Mouse (Mus musculus) neural tube, embryonic 12.5 days (tissue): ENCODE measurements around the gene Plxnb1. TPM values are rescaled to one million over a fixed set of nuclear protein-coding genes. Genes with fewer than 3 reads are reported as not detected.

Experiments
- ATAC-seq: fragments of 200-750 bp; cut with Nextera tagmentation; 2 replicates; pipeline ENCODE4 v1.8.0; 2017; ENCODE audit warnings: low read depth, mild to moderate bottlenecking, moderate TSS enrichment, moderate library complexity; ENCODE audit not compliant: low FRiP score
- H3K27ac ChIP-seq: fragments of 300-500 bp; sonication (generic); 2 replicates; pipeline ENCODE4 v1.5.1; 2016
- H3K27me3 ChIP-seq: fragments of 300-500 bp; sonication (generic); replicated peaks from 2 replicates; pipeline ENCODE4 v1.6.1; 2016; ENCODE audit warnings: mild to moderate bottlenecking
- H3K36me3 ChIP-seq: fragments of 300-500 bp; sonication (generic); 2 replicates; pipeline ENCODE4 v1.6.1; 2016; ENCODE audit warnings: mild to moderate bottlenecking
- H3K4me1 ChIP-seq: fragments of 300-500 bp; sonication (generic); 2 replicates; pipeline ENCODE4 v1.6.1; 2016
- H3K4me2 ChIP-seq: fragments of 300-500 bp; sonication (generic); replicated peaks from 2 replicates; pipeline ENCODE4 v1.6.1; 2016; ENCODE audit warnings: mild to moderate bottlenecking
- H3K4me3 ChIP-seq: fragments of 300-500 bp; sonication (generic); 2 replicates; pipeline ENCODE4 v1.5.1; 2016
- H3K9ac ChIP-seq: fragments of 300-500 bp; sonication (generic); 2 replicates; pipeline ENCODE4 v1.6.1; 2016; ENCODE audit warnings: mild to moderate bottlenecking
- H3K9me3 ChIP-seq: fragments of 300-500 bp; sonication (generic); 2 replicates; pipeline ENCODE4 v1.6.1; 2016; ENCODE audit warnings: mild to moderate bottlenecking
- WGBS: fragments of 180-500 bp; shearing (Covaris S2); methylation state at CpG from one replicate; pipeline ENCODE4 v1.1.7; 2016; 5-methylcytosine and 5-hydroxymethylcytosine counted together
- polyA plus RNA-seq: library from polyadenylated mRNA; unstranded; fragments of >200 nt; fragmentation: Nextera tagmentation; extraction: Ambion mirVana; gene quantifications from 2 replicates; pipeline ENCODE4 v1.2.1, GENCODE M21; 2016

Gene Plxnb1
- polyA plus RNA-seq, 1 experiment from 2014 or later, result 38.3 TPM

GRCm38 (mm10) chr9:109080516-109080915 lies 14.7 kb upstream of the Plxnb1 start:
- Histone ChIP-seq H3K9me3 (no peaks in the 10 kb centered on the region), H3K27ac (no peak overlapping the region), H3K36me3 (peaks cover 22% of the 10 kb centered on the region), H3K4me1 (peaks cover 26% of the 10 kb centered on the region), H3K4me3 (no peak overlapping the region), H3K27me3 (no peaks in the 10 kb centered on the region), H3K4me2 (peak overlapping the region; percentile 89; the same call in 1 of the 2 replicates), H3K9ac (no peak overlapping the region)
- WGBS, result 97% methylated on average over 3 of the region's 3 CpGs
- ATAC-seq, result no peak

DNA sequence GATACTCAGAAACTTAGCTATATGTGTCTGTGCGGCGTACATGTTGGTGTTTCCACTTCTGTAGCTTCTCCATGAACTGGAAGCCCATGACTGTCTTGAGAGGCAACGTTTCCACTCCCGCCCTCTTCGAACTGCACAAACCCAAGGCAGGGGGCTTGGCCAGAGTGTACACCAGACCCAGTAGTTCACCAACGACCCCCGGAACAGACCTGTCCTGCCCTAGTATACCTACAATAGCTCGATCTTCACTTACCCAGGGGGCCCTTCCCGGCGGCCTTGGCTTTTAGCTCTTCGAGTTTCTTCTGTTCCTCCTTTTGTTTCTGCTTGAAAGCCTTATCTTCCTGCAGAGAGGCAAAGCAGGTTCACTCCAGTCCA lies 13.5 kb upstream of the Plxnb1 start:
- Histone ChIP-seq H3K36me3 (peaks cover 22% of the 10 kb centered on the region), H3K9me3 (no peaks in the 10 kb centered on the region), H3K4me2 (peak overlapping the region; percentile 89), H3K27ac (peak overlapping the region; percentile 37; the same call in 1 of the 2 replicates), H3K4me1 (peaks cover 26% of the 10 kb centered on the region), H3K27me3 (no peaks in the 10 kb centered on the region), H3K9ac (peak overlapping the region; percentile 87), H3K4me3 (peak overlapping the region; percentile 84)
- WGBS, result 8% methylated on average over 11 of the region's 11 CpGs
- peak; percentile 14; the same call in 1 of the 2 replicates for ATAC-seq

GRCm38 (mm10) chr9:109082124-109082800 lies 12.9 kb upstream of the Plxnb1 start, which contains the start of the genes Ccdc51 and Tma7:
Gene Ccdc51, plus strand, starts transcription at chr9:109082493.
Gene Tma7, minus strand, starts transcription at chr9:109082587.
- WGBS, result under 1% methylated on average over 37 of the region's 37 CpGs
- H3K4me2 ChIP-seq, result peak within 1 kb of the TSS; percentile 89
- peak within 1 kb of the TSS; percentile 87 for H3K9ac ChIP-seq
- peaks cover 26% of the 10 kb centered on the region for H3K4me1 ChIP-seq
- peaks cover 22% of the 10 kb centered on the region for H3K36me3 ChIP-seq
- H3K4me3 ChIP-seq, result peak within 1 kb of the TSS; percentile 84
- no peaks in the 10 kb centered on the region for H3K9me3 ChIP-seq
- H3K27me3 ChIP-seq, result no peaks in the 10 kb centered on the region
- ATAC-seq, result peak; percentile 97
- H3K27ac ChIP-seq, result peak within 1 kb of the TSS; percentile 37; the same call in 1 of the 2 replicates

GRCm38 (mm10) chr9:109084922-109085321 lies 10.3 kb upstream of the Plxnb1 start:
- Histone ChIP-seq H3K27ac (no peak overlapping the region), H3K4me2 (no peak overlapping the region), H3K9me3 (no peaks in the 10 kb centered on the region), H3K36me3 (peaks cover 17% of the 10 kb centered on the region), H3K4me3 (no peak overlapping the region), H3K27me3 (no peaks in the 10 kb centered on the region), H3K9ac (no peak overlapping the region), H3K4me1 (peaks cover 26% of the 10 kb centered on the region)
- 21% methylated on average over 2 of the region's 2 CpGs for WGBS
- ATAC-seq, result no peak

DNA sequence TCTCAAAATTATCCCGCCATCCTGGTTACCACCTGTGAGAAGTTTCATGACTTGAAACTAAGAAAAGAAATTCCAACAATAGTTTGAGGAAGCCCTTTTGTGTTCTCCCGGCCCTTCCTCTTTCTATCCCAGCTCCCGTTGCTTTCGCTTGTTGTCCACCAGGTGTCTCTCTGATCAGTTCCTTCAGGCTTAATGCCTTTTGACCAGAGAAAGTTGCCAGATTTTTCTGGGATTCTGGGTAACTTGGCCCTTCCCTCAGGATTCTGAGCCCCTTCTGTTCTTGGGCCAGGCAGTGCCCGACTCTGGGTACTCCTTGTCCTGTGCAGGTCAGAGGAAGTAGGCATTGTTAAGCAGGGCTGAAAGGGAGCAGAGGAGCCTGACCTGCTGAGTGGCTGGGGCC lies 7.2 kb upstream of the Plxnb1 start:
- Histone ChIP-seq H3K9me3 (no peaks in the 10 kb centered on the region), H3K4me2 (no peak overlapping the region), H3K36me3 (peaks cover 33% of the 10 kb centered on the region), H3K4me1 (peaks cover 6% of the 10 kb centered on the region), H3K27me3 (no peaks in the 10 kb centered on the region), H3K9ac (no peak overlapping the region), H3K4me3 (no peak overlapping the region), H3K27ac (no peak overlapping the region)
- WGBS, result 19% methylated on average over 5 of the region's 5 CpGs
- no peak for ATAC-seq

- H3K9me3 ChIP-seq, result no peaks in the 10 kb centered on the region
Observed at GRCm38 (mm10) chr9:109090446-109090845, 4.7 kb upstream of the Plxnb1 start.

DNA sequence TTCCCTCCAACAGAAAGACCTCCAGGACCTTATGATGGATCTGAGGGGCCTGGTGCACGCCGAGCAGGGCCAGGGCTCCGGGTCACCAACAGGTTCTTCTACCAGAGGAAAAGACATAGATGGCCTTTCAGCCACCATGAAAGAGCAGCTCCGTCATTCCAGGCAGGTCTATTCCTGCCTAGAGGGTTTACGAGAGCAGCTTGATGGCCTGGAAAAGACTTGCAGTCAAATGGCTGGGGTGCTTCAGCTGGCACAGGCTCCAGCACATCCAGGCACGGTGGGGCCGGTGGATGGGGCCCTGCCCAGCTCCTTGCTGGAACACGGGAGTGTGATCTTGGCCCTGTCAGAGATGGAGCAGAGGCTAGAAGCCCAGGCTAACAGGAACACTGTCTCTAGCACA lies 3.4 kb upstream of the Plxnb1 start:
- H3K4me3 ChIP-seq, result no peak overlapping the region
- H3K9me3 ChIP-seq, result no peaks in the 10 kb centered on the region
- WGBS, result 93% methylated on average over 8 of the region's 8 CpGs
- no peak overlapping the region for H3K9ac ChIP-seq
- no peak overlapping the region for H3K4me2 ChIP-seq
- ATAC-seq, result no peak
- H3K27ac ChIP-seq, result no peak overlapping the region
- peaks cover 33% of the 10 kb centered on the region for H3K36me3 ChIP-seq
- H3K4me1 ChIP-seq, result peaks cover 22% of the 10 kb centered on the region
- no peaks in the 10 kb centered on the region for H3K27me3 ChIP-seq

More at GRCm38 (mm10) chr9:109090446-109090845, 4.7 kb upstream of the Plxnb1 start:
- Histone ChIP-seq H3K27me3 (no peaks in the 10 kb centered on the region), H3K4me1 (peaks cover 16% of the 10 kb centered on the region), H3K9ac (no peak overlapping the region), H3K4me2 (no peak overlapping the region), H3K36me3 (peaks cover 33% of the 10 kb centered on the region), H3K27ac (no peak overlapping the region), H3K4me3 (no peak overlapping the region)
- no peak for ATAC-seq
- WGBS, result 75% methylated on average over 15 of the region's 15 CpGs

GRCm38 (mm10) chr9:109092799-109093198 lies 2.4 kb upstream of the Plxnb1 start:
- Histone ChIP-seq H3K36me3 (peaks cover 33% of the 10 kb centered on the region), H3K27ac (no peak overlapping the region), H3K4me2 (no peak overlapping the region), H3K4me3 (no peak overlapping the region), H3K27me3 (no peaks in the 10 kb centered on the region), H3K4me1 (peaks cover 32% of the 10 kb centered on the region), H3K9ac (no peak overlapping the region), H3K9me3 (no peaks in the 10 kb centered on the region)
- 47% methylated on average over 6 of the region's 6 CpGs for WGBS
- ATAC-seq, result no peak

- H3K9me3 ChIP-seq, result no peaks in the 10 kb centered on the region
- H3K9ac ChIP-seq, result peak overlapping the region; percentile 93; the same call in 1 of the 2 replicates
- H3K27me3 ChIP-seq, result no peaks in the 10 kb centered on the region
- peaks cover 43% of the 10 kb centered on the region for H3K4me1 ChIP-seq
- whole genome bisulfite sequencing, result 19% methylated on average over 11 of the region's 11 CpGs
- H3K36me3 ChIP-seq, result peaks cover 33% of the 10 kb centered on the region
- no peak for ATAC-seq
- 0 out of 2 replicates have a peak overlapping the region, but pooled peaks have one; percentile 20 for H3K27ac ChIP-seq
- peak overlapping the region; percentile 88 for H3K4me2 ChIP-seq
- H3K4me3 ChIP-seq, result peak overlapping the region; percentile 72; the same call in 1 of the 2 replicates
Observed at GRCm38 (mm10) chr9:109093786-109094552, 1.2 kb upstream of the Plxnb1 start.

DNA sequence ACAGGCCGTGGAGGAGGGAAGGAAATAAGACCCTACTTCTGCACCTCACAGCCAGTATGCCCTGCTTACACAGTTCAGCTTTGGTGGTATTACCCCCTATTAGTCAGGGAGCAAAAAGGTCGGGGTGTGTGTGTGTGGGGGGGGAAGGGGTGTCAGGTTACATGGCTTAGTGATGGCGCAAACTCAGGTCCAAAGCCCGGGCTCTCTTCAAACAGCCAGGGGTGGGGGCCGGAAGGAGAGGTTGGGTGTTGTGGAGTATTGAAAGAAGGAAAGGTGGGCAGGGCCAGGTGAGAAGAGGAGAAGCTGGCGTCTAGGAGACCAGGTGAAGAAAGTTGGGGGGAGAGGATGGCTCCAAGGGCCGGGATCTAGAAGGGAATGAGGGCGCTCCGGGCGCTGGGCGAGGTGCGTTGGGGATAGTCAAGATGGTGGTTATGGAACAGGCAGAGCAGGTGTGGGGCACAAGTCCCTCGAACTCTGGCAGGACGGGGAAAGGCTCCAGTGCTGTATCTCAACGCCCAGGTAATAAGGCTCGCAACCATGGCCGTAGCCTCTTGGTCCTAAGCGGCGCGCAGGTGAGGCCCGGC lies 544 bp upstream of the Plxnb1 start:
- Histone ChIP-seq H3K27ac (peak overlapping the region; percentile 100), H3K4me2 (peak overlapping the region; percentile 88), H3K9me3 (no peaks in the 10 kb centered on the region), H3K27me3 (no peaks in the 10 kb centered on the region), H3K9ac (peak overlapping the region; percentile 93), H3K36me3 (peaks cover 32% of the 10 kb centered on the region), H3K4me3 (peak overlapping the region; percentile 72), H3K4me1 (peaks cover 50% of the 10 kb centered on the region)
- under 1% methylated on average over 21 of the region's 21 CpGs for WGBS
- ATAC-seq, result peak; percentile 8; the same call in 1 of the 2 replicates

GRCm38 (mm10) chr9:109096251-109096661 lies 1.1 kb downstream of the Plxnb1 start:
- Histone ChIP-seq H3K4me1 (peaks cover 54% of the 10 kb centered on the region), H3K4me2 (peak overlapping the region; percentile 88), H3K27me3 (no peaks in the 10 kb centered on the region), H3K9ac (peak overlapping the region; percentile 93), H3K27ac (peak overlapping the region; percentile 100), H3K36me3 (peaks cover 36% of the 10 kb centered on the region), H3K9me3 (no peaks in the 10 kb centered on the region), H3K4me3 (peak overlapping the region; percentile 72)
- ATAC-seq, result 0 out of 2 replicates have a peak, but pooled peaks have one; percentile 4
- WGBS, result 11% methylated on average over 9 of the region's 9 CpGs

DNA sequence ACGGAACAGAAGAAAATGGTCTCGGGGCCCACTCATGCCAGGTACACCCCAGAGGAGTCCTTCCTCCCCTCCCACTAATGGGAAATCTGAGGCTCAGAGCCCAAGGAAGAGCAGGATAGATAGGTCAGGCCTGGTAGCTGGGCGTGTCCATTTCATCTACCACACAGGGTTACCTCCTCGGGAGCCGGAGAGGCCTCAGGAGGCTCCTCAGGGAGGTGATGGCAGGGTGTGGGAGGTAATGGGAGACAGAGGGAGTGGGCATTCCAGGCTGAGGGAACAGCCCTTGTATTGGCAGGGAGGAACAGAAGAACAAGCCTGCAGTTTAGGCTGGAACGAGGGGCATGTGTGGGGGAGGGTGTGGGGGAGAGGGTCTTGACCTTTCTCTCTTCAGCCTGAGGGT lies 1.7 kb downstream of the Plxnb1 start:
- Histone ChIP-seq H3K27ac (peak overlapping the region; percentile 100), H3K9me3 (no peaks in the 10 kb centered on the region), H3K4me1 (peaks cover 54% of the 10 kb centered on the region), H3K4me2 (peak overlapping the region; percentile 88), H3K36me3 (peaks cover 36% of the 10 kb centered on the region), H3K27me3 (no peaks in the 10 kb centered on the region), H3K9ac (peak overlapping the region; percentile 93), H3K4me3 (peak overlapping the region; percentile 72)
- no peak for ATAC-seq
- WGBS, result 17% methylated on average over 6 of the region's 6 CpGs
